Mouse (Mus musculus) heart, embryonic 15.5 days (tissue): ENCODE measurements at regions not wholly inside any gene's neighbourhood (a gene's known extent, or its start where the extent isn't known, plus 50 kb on each side); places are given as distances from the start of the nearest gene placed in this dataset.

Source experiments
- ATAC-seq: fragments of 200-750 bp; cut with Nextera tagmentation; replicated peaks from 2 replicates; pipeline ENCODE4 v1.8.0; 2017; ENCODE audit warnings: low read depth, moderate TSS enrichment; ENCODE audit not compliant: insufficient number of reproducible peaks, insufficient read depth, low FRiP score
- H3K27ac ChIP-seq: fragments of 300-500 bp; sonication (generic); 2 replicates; pipeline ENCODE4 v1.5.1; 2015; ENCODE audit warnings: mild to moderate bottlenecking, inconsistent platforms
- H3K27me3 ChIP-seq: fragments of 300-500 bp; sonication (generic); 2 replicates; pipeline ENCODE4 v1.6.1; 2015; ENCODE audit warnings: inconsistent platforms
- H3K36me3 ChIP-seq: fragments of 300-500 bp; sonication (generic); 2 replicates; pipeline ENCODE4 v1.6.1; 2015; ENCODE audit warnings: mild to moderate bottlenecking, inconsistent platforms
- H3K4me1 ChIP-seq: fragments of 300-500 bp; sonication (generic); replicated peaks from 2 replicates; pipeline ENCODE4 v1.6.1; 2015; ENCODE audit warnings: inconsistent platforms
- H3K4me2 ChIP-seq: fragments of 300-500 bp; sonication (generic); 2 replicates; pipeline ENCODE4 v1.6.1; 2015; ENCODE audit warnings: inconsistent platforms, mild to moderate bottlenecking, moderate library complexity
- H3K4me3 ChIP-seq: fragments of 300-500 bp; sonication (generic); 2 replicates; pipeline ENCODE4 v1.5.1; 2015; ENCODE audit warnings: mild to moderate bottlenecking, inconsistent platforms
- H3K9ac ChIP-seq: fragments of 300-500 bp; sonication (generic); 2 replicates; pipeline ENCODE4 v1.6.1; 2015; ENCODE audit warnings: mild to moderate bottlenecking, inconsistent platforms
- H3K9me3 ChIP-seq: fragments of 300-500 bp; sonication (generic); replicated peaks from 2 replicates; pipeline ENCODE4 v1.6.1; 2016; ENCODE audit warnings: inconsistent platforms
- WGBS: fragments of 180-500 bp; shearing (Covaris S2); methylation state at CpG from one replicate; pipeline ENCODE4 v1.1.7; 2015; ENCODE audit warnings: mixed read lengths; 5-methylcytosine and 5-hydroxymethylcytosine counted together

GRCm38 (mm10) chr3:78716691-78717090 lies 569.6 kb downstream of the Rapgef2 start:
- no peaks in the 10 kb centered on the region for H3K9me3 ChIP-seq
- ATAC-seq, result no peak
- 69% methylated on average over 2 of the region's 2 CpGs for WGBS

GRCm38 (mm10) chr3:78707687-78708086 lies 578.6 kb downstream of the Rapgef2 start:
- H3K36me3 ChIP-seq, result no peaks in the 10 kb centered on the region
- H3K4me2 ChIP-seq, result no peak overlapping the region
- H3K4me3 ChIP-seq, result no peak overlapping the region
- H3K27ac ChIP-seq, result no peak overlapping the region
- no peaks in the 10 kb centered on the region for H3K9me3 ChIP-seq
- no peak overlapping the region for H3K9ac ChIP-seq
- no peak for ATAC-seq
- 69% methylated on average over 1 of the region's 1 CpGs for WGBS
- H3K4me1 ChIP-seq, result no peaks in the 10 kb centered on the region
- no peaks in the 10 kb centered on the region for H3K27me3 ChIP-seq

More at GRCm38 (mm10) chr3:78716691-78717090, 569.6 kb downstream of the Rapgef2 start:
- Histone ChIP-seq H3K36me3 (no peaks in the 10 kb centered on the region), H3K4me1 (no peaks in the 10 kb centered on the region), H3K27ac (no peak overlapping the region), H3K4me2 (no peak overlapping the region), H3K27me3 (no peaks in the 10 kb centered on the region), H3K4me3 (no peak overlapping the region), H3K9ac (no peak overlapping the region)

- H3K9ac ChIP-seq, result no peak overlapping the region
- WGBS, result 43% methylated on average over 5 of the region's 5 CpGs
- no peak overlapping the region for H3K27ac ChIP-seq
- no peak overlapping the region for H3K4me3 ChIP-seq
- H3K4me2 ChIP-seq, result no peak overlapping the region
- no peak for ATAC-seq
- no peaks in the 10 kb centered on the region for H3K36me3 ChIP-seq
- H3K9me3 ChIP-seq, result no peaks in the 10 kb centered on the region
- H3K27me3 ChIP-seq, result no peaks in the 10 kb centered on the region
- no peaks in the 10 kb centered on the region for H3K4me1 ChIP-seq
These were observed 587.4 kb downstream of the Rapgef2 start for GRCm38 (mm10) chr3:78698936-78699335.

GRCm38 (mm10) chr3:78691499-78691898 lies 594.8 kb downstream of the Rapgef2 start:
- ATAC-seq, result no peak
- 25% methylated on average over 3 of the region's 3 CpGs for WGBS

GRCm38 (mm10) chr3:78677656-78678055 lies 608.7 kb downstream of the Rapgef2 start:
- 71% methylated on average over 1 of the region's 1 CpGs for WGBS

More at GRCm38 (mm10) chr3:78691499-78691898, 594.8 kb downstream of the Rapgef2 start:
- no peak overlapping the region for H3K4me3 ChIP-seq
- H3K36me3 ChIP-seq, result no peaks in the 10 kb centered on the region
- H3K27me3 ChIP-seq, result no peaks in the 10 kb centered on the region
- H3K9ac ChIP-seq, result no peak overlapping the region
- H3K4me1 ChIP-seq, result no peaks in the 10 kb centered on the region
- no peak overlapping the region for H3K27ac ChIP-seq
- no peaks in the 10 kb centered on the region for H3K9me3 ChIP-seq
- H3K4me2 ChIP-seq, result no peak overlapping the region

GRCm38 (mm10) chr3:78676806-78677205 lies 609.5 kb downstream of the Rapgef2 start:
- WGBS, result 84% methylated on average over 2 of the region's 2 CpGs
- H3K4me2 ChIP-seq, result no peak overlapping the region
- H3K9ac ChIP-seq, result no peak overlapping the region
- H3K27me3 ChIP-seq, result no peaks in the 10 kb centered on the region
- no peak for ATAC-seq
- no peaks in the 10 kb centered on the region for H3K36me3 ChIP-seq
- H3K27ac ChIP-seq, result no peak overlapping the region
- H3K4me1 ChIP-seq, result no peaks in the 10 kb centered on the region
- no peak overlapping the region for H3K4me3 ChIP-seq
- H3K9me3 ChIP-seq, result no peaks in the 10 kb centered on the region

More at GRCm38 (mm10) chr3:78677656-78678055, 608.7 kb downstream of the Rapgef2 start:
- Histone ChIP-seq H3K27me3 (no peaks in the 10 kb centered on the region), H3K9ac (no peak overlapping the region), H3K4me3 (no peak overlapping the region), H3K4me1 (no peaks in the 10 kb centered on the region), H3K9me3 (no peaks in the 10 kb centered on the region), H3K36me3 (no peaks in the 10 kb centered on the region), H3K4me2 (no peak overlapping the region), H3K27ac (no peak overlapping the region)
- ATAC-seq, result no peak

- H3K9me3 ChIP-seq, result no peaks in the 10 kb centered on the region
- H3K4me1 ChIP-seq, result no peaks in the 10 kb centered on the region
- no peak overlapping the region for H3K4me3 ChIP-seq
- H3K27me3 ChIP-seq, result no peaks in the 10 kb centered on the region
- H3K9ac ChIP-seq, result no peak overlapping the region
- H3K36me3 ChIP-seq, result no peaks in the 10 kb centered on the region
- WGBS, result 77% methylated on average over 5 of the region's 5 CpGs
- ATAC-seq, result no peak
- H3K4me2 ChIP-seq, result no peak overlapping the region
- no peak overlapping the region for H3K27ac ChIP-seq
These were observed 611.7 kb downstream of the Rapgef2 start for GRCm38 (mm10) chr3:78674529-78675187.

GRCm38 (mm10) chr3:78668050-78668449 lies 618.3 kb downstream of the Rapgef2 start:
- Histone ChIP-seq H3K4me2 (no peak overlapping the region), H3K36me3 (no peaks in the 10 kb centered on the region), H3K4me1 (no peaks in the 10 kb centered on the region), H3K9ac (no peak overlapping the region), H3K27ac (no peak overlapping the region), H3K9me3 (no peaks in the 10 kb centered on the region), H3K27me3 (no peaks in the 10 kb centered on the region), H3K4me3 (no peak overlapping the region)
- no peak for ATAC-seq

- no peak overlapping the region for H3K4me3 ChIP-seq
- H3K9ac ChIP-seq, result no peak overlapping the region
These were observed 618.8 kb downstream of the Rapgef2 start for GRCm38 (mm10) chr3:78667374-78668023.

GRCm38 (mm10) chr3:78648115-78648514 lies 638.2 kb downstream of the Rapgef2 start:
- 77% methylated on average over 2 of the region's 2 CpGs for WGBS
- Histone ChIP-seq H3K4me3 (no peak overlapping the region), H3K27ac (no peak overlapping the region), H3K9me3 (no peaks in the 10 kb centered on the region), H3K27me3 (no peaks in the 10 kb centered on the region), H3K36me3 (no peaks in the 10 kb centered on the region), H3K4me2 (no peak overlapping the region), H3K9ac (no peak overlapping the region), H3K4me1 (no peaks in the 10 kb centered on the region)
- ATAC-seq, result no peak

More at GRCm38 (mm10) chr3:78667374-78668023, 618.8 kb downstream of the Rapgef2 start:
- Histone ChIP-seq H3K27me3 (no peaks in the 10 kb centered on the region), H3K4me1 (no peaks in the 10 kb centered on the region), H3K4me2 (no peak overlapping the region), H3K36me3 (no peaks in the 10 kb centered on the region), H3K9me3 (no peaks in the 10 kb centered on the region), H3K27ac (no peak overlapping the region)
- 74% methylated on average over 4 of the region's 4 CpGs for WGBS
- ATAC-seq, result no peak

GRCm38 (mm10) chr3:78635386-78635785 lies 650.9 kb downstream of the Rapgef2 start:
- 38% methylated on average over 4 of the region's 4 CpGs for WGBS
- H3K27me3 ChIP-seq, result no peaks in the 10 kb centered on the region
- ATAC-seq, result no peak
- H3K9me3 ChIP-seq, result no peaks in the 10 kb centered on the region; the same call in 1 of the 2 replicates
- H3K4me3 ChIP-seq, result no peak overlapping the region
- no peak overlapping the region for H3K9ac ChIP-seq
- H3K4me1 ChIP-seq, result no peaks in the 10 kb centered on the region
- no peaks in the 10 kb centered on the region for H3K36me3 ChIP-seq
- H3K4me2 ChIP-seq, result no peak overlapping the region
- H3K27ac ChIP-seq, result no peak overlapping the region

GRCm38 (mm10) chr3:78618900-78619299 lies 667.4 kb downstream of the Rapgef2 start:
- no peaks in the 10 kb centered on the region for H3K4me1 ChIP-seq
- ATAC-seq, result no peak
- no peak overlapping the region for H3K4me3 ChIP-seq
- no peak overlapping the region for H3K9ac ChIP-seq
- H3K27me3 ChIP-seq, result no peaks in the 10 kb centered on the region
- H3K9me3 ChIP-seq, result no peaks in the 10 kb centered on the region
- no peaks in the 10 kb centered on the region for H3K36me3 ChIP-seq
- no peak overlapping the region for H3K4me2 ChIP-seq
- WGBS, result 35% methylated on average over 3 of the region's 3 CpGs
- no peak overlapping the region for H3K27ac ChIP-seq
